Mouse (Mus musculus) lung, postnatal 0 days (tissue): ENCODE results near the gene Fras1.

Source experiments
- CTCF ChIP-seq: IDR thresholded peaks from 2 replicates; pipeline ENCODE4 v1.5.1; 2016; ENCODE audit warnings: antibody characterized with exemption, mild to moderate bottlenecking
- EP300 ChIP-seq: IDR thresholded peaks from 2 replicates; pipeline ENCODE4 v1.6.1; 2016; ENCODE audit warnings: antibody characterized with exemption, mild to moderate bottlenecking, control low read depth

- no peak for TF ChIP-seq CTCF
- no peak for TF ChIP-seq EP300
Measured at GRCm38 (mm10) chr5:96641297-96641696, 267.5 kb downstream of the Fras1 start.
